Mouse (Mus musculus): Measurements from ENCODE around the gene Hdac10. TPM values are rescaled to one million over a fixed set of nuclear protein-coding genes. Genes with fewer than 3 reads are reported as not detected.
A peak's percentile ranks its signal among the peaks of the same experiment; 100 is the strongest.

The Hdac10 gene
- total RNA-seq, 2 experiments from 2014 or later = 8.3 to 9.1 TPM

- peak; percentile 58 to 69 for DNase-seq
- intact Hi-C loops (cut with DNase I) = loop anchor here (5.0 kb wide), 2 partner anchors 136 to 249 kb away; partner anchors contain the start of gene Ppp6r2
Measured at GRCm38 (mm10) chr15:89076156-89076731, 52.3 kb downstream of the Hdac10 start.

GRCm38 (mm10) chr15:89075478-89076147 is 52.9 kb downstream of the Hdac10 start:
- peak; percentile 92 to 93 for DNase-seq
- intact Hi-C loops (cut with DNase I) = loop anchor here (5.0 kb wide), 2 partner anchors 137 to 248 kb away; partner anchors contain the start of gene Ppp6r2

GRCm38 (mm10) chr15:89074613-89075477 is 53.7 kb downstream of the Hdac10 start, which contains the start of gene Trabd:
Gene Trabd, plus strand, starts transcription at chr15:89075124.
- peak; percentile 38 to 41 for DNase-seq
- intact Hi-C loops (cut with DNase I) = loop anchor here (5.0 kb wide), 2 partner anchors 137 to 248 kb away; partner anchors contain the start of gene Ppp6r2

DNA sequence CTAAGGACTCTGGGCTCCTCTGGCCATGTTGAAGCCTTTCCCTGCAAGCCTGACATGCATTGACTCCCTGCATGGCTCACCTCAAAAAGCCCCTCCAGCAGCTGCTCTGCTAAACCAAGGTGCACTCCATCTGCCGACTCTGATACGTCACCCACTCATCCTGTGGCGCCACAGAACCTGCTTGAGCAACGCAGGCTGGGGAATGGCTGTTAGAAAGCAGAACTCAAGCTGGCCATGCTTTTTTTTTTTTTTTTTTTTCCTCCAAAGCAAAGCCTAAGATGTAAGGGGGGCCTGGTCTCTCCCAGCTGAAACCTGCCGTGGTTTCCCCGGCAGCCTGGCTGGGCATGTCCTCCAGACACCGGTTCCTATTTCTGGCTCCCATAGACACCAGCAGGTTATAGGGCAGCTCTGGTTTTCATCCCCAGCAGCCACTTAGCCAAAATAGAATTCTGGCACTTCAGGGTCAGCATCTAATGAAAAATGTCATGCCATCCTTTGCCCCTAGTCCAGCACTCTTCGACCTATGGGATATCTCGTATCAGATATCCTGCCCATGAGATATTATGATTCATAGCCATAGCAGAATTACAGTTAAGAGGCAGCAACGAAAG is 54.4 kb downstream of the Hdac10 start:
- peak; percentile 68 to 76 for DNase-seq
- intact Hi-C loops (cut with DNase I) = no loop called here

Small RNA genes lying within 50 kb of the gene (microRNA-seq; reads per million reads assigned to microRNA genes)
- 0.71 to 1.0 reads per million in 2 experiments for gene Mir7118

Other genes starting within 250 kb of the Hdac10 start
- not detected for gene Ttll8, start 174.3 kb downstream of the Hdac10 start, total RNA-seq (2021)
- not detected for gene Mlc1, start 149.7 kb downstream of the Hdac10 start, total RNA-seq (2021)
- gene Mov10l1, start 145.8 kb downstream of the Hdac10 start, total RNA-seq (2021) = 10 to 100 TPM; 80.4 to 85.6 TPM
- 1 to 10 TPM; 1.1 to 1.2 TPM for gene Panx2, start 69.0 kb downstream of the Hdac10 start, total RNA-seq (2021)
- 10 to 100 TPM; 42.8 to 47.3 TPM for gene Trabd, start 53.6 kb downstream of the Hdac10 start, total RNA-seq (2021)
- 10 to 100 TPM; 10.5 to 13.0 TPM for gene Selenoo, start 39.6 kb downstream of the Hdac10 start, total RNA-seq (2021)
- gene Tubgcp6, start 5.6 kb downstream of the Hdac10 start, total RNA-seq (2021) = 10 to 100 TPM; 13.7 to 13.9 TPM
- gene Mapk12, start 12.0 kb upstream of the Hdac10 start, total RNA-seq (2021) = 10 to 100 TPM; 23.8 to 24.8 TPM
- 1 to 10 TPM; 4.1 to 4.8 TPM for gene Mapk11, start 20.9 kb upstream of the Hdac10 start, total RNA-seq (2021)
- 100 to 1,000 TPM; 115 to 145 TPM for gene Plxnb2, start 52.1 kb upstream of the Hdac10 start, total RNA-seq (2021)
- 1 to 10 TPM; 8.6 TPM for gene Dennd6b, start 67.8 kb upstream of the Hdac10 start, total RNA-seq (2021)
- gene Ppp6r2, start 82.9 kb upstream of the Hdac10 start, total RNA-seq (2021) = 10 to 100 TPM; 59.5 to 60.6 TPM
- gene Sbf1, start 186.6 kb upstream of the Hdac10 start, total RNA-seq (2021) = 10 to 100 TPM; 71.2 to 77.1 TPM
- not detected for gene Adm2, start 194.0 kb upstream of the Hdac10 start, total RNA-seq (2021)
- not detected for gene Miox, start 205.7 kb upstream of the Hdac10 start, total RNA-seq (2021)
- 10 to 100 TPM; 44.2 to 48.9 TPM for gene Lmf2, start 227.0 kb upstream of the Hdac10 start, total RNA-seq (2021)
- 10 to 100 TPM; 79.2 to 80.9 TPM for gene Ncaph2, start 227.0 kb upstream of the Hdac10 start, total RNA-seq (2021)
- 10 to 100 TPM; 20.5 to 22.0 TPM for gene Sco2, start 245.1 kb upstream of the Hdac10 start, total RNA-seq (2021)
- under 1 TPM; 0.31 to 0.64 TPM for gene Tymp, start 248.3 kb upstream of the Hdac10 start, total RNA-seq (2021)